8 mouse cellular contexts compared by ENCODE assay signal in genomic region chr13:67128038-67128721, GRCm38 (mm10). TPM values are rescaled to one million over a fixed set of nuclear protein-coding genes. Genes with fewer than 3 reads are reported as not detected.
DNase-seq lines count a peak whose midpoint lies in the region; ATAC-seq and TF ChIP-seq lines count a peak whose summit lies in the region.

No protein-coding gene starts in this region.

- peak overlapping the region; percentile 74 for H3K4me3 ChIP-seq in hindbrain, embryonic 10.5 days
- H3K4me3 ChIP-seq in lung, postnatal 0 days (ENCODE audit: low read depth, low read length): peak overlapping the region; percentile 64

- H3K9ac ChIP-seq in lung, postnatal 0 days (replicated peaks; ENCODE audit: low read depth): peak overlapping the region; percentile 54

- H3K4me2 ChIP-seq in lung, postnatal 0 days (replicated peaks; ENCODE audit: low read depth, low read length): peak overlapping the region; percentile 78

- H3K9me3 ChIP-seq in hindbrain, embryonic 10.5 days: no peaks in the 10 kb centered on the region
- no peaks in the 10 kb centered on the region for H3K9me3 ChIP-seq in lung, postnatal 0 days (ENCODE audit: low read length)

- peak overlapping the region; percentile 86 for H3K27ac ChIP-seq in hindbrain, embryonic 10.5 days
- no peak overlapping the region for H3K27ac ChIP-seq in lung, postnatal 0 days (ENCODE audit: low read length)

- peak; percentile 43 for TF ChIP-seq CTCF in lung, postnatal 0 days (IDR thresholded peaks at IDR 0.05)

- no peaks in the 10 kb centered on the region for H3K36me3 ChIP-seq in hindbrain, embryonic 10.5 days
- no peaks in the 10 kb centered on the region for H3K36me3 ChIP-seq in lung, postnatal 0 days (ENCODE audit: insufficient read depth, low read length)

- 2% methylated on average over 18 of the region's 18 CpGs for WGBS in hindbrain, embryonic 10.5 days
- WGBS in lung, postnatal 0 days: under 1% methylated on average over 18 of the region's 18 CpGs

- peak; percentile 98 for ATAC-seq in lung, postnatal 0 days

- peaks cover 8% of the 10 kb centered on the region; the same call in 1 of the 2 replicates for H3K4me1 ChIP-seq in hindbrain, embryonic 10.5 days (replicated peaks)
- 0 out of 2 replicates have a peak, but pooled peaks cover 4% of the 10 kb centered on the region for H3K4me1 ChIP-seq in lung, postnatal 0 days (ENCODE audit: insufficient read depth, low read depth, low read length)

- H3K27me3 ChIP-seq in hindbrain, embryonic 10.5 days (ENCODE audit: insufficient read depth, poor library complexity, severe bottlenecking): no peaks in the 10 kb centered on the region
- no peaks in the 10 kb centered on the region for H3K27me3 ChIP-seq in lung, postnatal 0 days (replicated peaks; ENCODE audit: insufficient read depth, low read length)

- DNase-seq in MEL-GATA-1-ER (ENCODE audit: extremely low read depth, low read depth): peak; percentile 76
- peak; percentile 81 for DNase-seq in cerebellum, adult 8-10 months
- peak; percentile 80 for DNase-seq in forelimb bud, embryonic 11.5 days (ENCODE audit: low read depth, low spot score)
- peak; percentile 83 for DNase-seq in hindbrain, embryonic 10.5 days (ENCODE audit: low spot score)
- DNase-seq in layer of hippocampus, adult 9-11 months: peak; percentile 90
- peak; percentile 93 for DNase-seq in lung, postnatal 0 days (ENCODE audit: low spot score)
- peak; percentile 68 for DNase-seq in ovary, postnatal 14 days (ENCODE audit: low spot score)
- peak; percentile 81 for DNase-seq in thymus, postnatal 14 days

- TF ChIP-seq EP300 in lung, postnatal 0 days (IDR thresholded peaks at IDR 0.05): peak; percentile 22; the same call in 1 of the 2 replicates

RNA-seq across cellular contexts. Expression of gene Zfp759, which starts 6.7 kb away (rescaled TPM):
- polyA plus RNA-seq in hindbrain, embryonic 10.5 days (2016; fragmentation: Nextera tagmentation; extraction: Ambion mirVana): 1.2 and 1.8 TPM in 2 replicates
- polyA plus RNA-seq in lung, postnatal 0 days (2015; fragmentation: Nextera tagmentation; extraction: Ambion mirVana): 1.1 TPM in 2 replicates

RNA-seq across cellular contexts. Expression of gene Rslcan18, which starts 12.1 kb away (rescaled TPM):
- polyA plus RNA-seq in hindbrain, embryonic 10.5 days (2016; fragmentation: Nextera tagmentation; extraction: Ambion mirVana): 0.45 TPM in 1 of 2 replicates, not detected in the other
- polyA plus RNA-seq in lung, postnatal 0 days (2015; fragmentation: Nextera tagmentation; extraction: Ambion mirVana): 0.11 TPM in 1 of 2 replicates, not detected in the other

RNA-seq across cellular contexts. Expression of gene Gm28557, which starts 19.8 kb away (rescaled TPM):
- 2.3 and 2.8 TPM in 2 replicates for polyA plus RNA-seq in hindbrain, embryonic 10.5 days (2016; fragmentation: Nextera tagmentation; extraction: Ambion mirVana)
- 2.5 and 2.7 TPM in 2 replicates for polyA plus RNA-seq in lung, postnatal 0 days (2015; fragmentation: Nextera tagmentation; extraction: Ambion mirVana)

RNA-seq across cellular contexts. Expression of gene Zfp708, which starts 30.4 kb away (rescaled TPM):
- 5.7 TPM in 2 replicates for polyA plus RNA-seq in hindbrain, embryonic 10.5 days (2016; fragmentation: Nextera tagmentation; extraction: Ambion mirVana)
- 2.3 and 3.0 TPM in 2 replicates for polyA plus RNA-seq in lung, postnatal 0 days (2015; fragmentation: Nextera tagmentation; extraction: Ambion mirVana)

RNA-seq across cellular contexts. Expression of gene Rsl1, which starts 44.8 kb away (rescaled TPM):
- polyA plus RNA-seq in hindbrain, embryonic 10.5 days (2016; fragmentation: Nextera tagmentation; extraction: Ambion mirVana): 5.5 and 6.0 TPM in 2 replicates
- polyA plus RNA-seq in lung, postnatal 0 days (2015; fragmentation: Nextera tagmentation; extraction: Ambion mirVana): 6.3 and 6.6 TPM in 2 replicates
